Mouse (Mus musculus) C2C12 (cell line): ENCODE measurements around the gene Col4a2.

Experiments used
- CTCF ChIP-seq: IDR thresholded peaks from one replicate; pipeline ENCODE4 v1.5.1; 2011; ENCODE audit not compliant: control insufficient read depth, insufficient read depth, insufficient read length
- MYOG ChIP-seq: IDR thresholded peaks from one replicate; pipeline ENCODE4 v1.6.1; 2011; ENCODE audit not compliant: control insufficient read depth, insufficient read length; ENCODE audit errors: extremely low read depth

DNA sequence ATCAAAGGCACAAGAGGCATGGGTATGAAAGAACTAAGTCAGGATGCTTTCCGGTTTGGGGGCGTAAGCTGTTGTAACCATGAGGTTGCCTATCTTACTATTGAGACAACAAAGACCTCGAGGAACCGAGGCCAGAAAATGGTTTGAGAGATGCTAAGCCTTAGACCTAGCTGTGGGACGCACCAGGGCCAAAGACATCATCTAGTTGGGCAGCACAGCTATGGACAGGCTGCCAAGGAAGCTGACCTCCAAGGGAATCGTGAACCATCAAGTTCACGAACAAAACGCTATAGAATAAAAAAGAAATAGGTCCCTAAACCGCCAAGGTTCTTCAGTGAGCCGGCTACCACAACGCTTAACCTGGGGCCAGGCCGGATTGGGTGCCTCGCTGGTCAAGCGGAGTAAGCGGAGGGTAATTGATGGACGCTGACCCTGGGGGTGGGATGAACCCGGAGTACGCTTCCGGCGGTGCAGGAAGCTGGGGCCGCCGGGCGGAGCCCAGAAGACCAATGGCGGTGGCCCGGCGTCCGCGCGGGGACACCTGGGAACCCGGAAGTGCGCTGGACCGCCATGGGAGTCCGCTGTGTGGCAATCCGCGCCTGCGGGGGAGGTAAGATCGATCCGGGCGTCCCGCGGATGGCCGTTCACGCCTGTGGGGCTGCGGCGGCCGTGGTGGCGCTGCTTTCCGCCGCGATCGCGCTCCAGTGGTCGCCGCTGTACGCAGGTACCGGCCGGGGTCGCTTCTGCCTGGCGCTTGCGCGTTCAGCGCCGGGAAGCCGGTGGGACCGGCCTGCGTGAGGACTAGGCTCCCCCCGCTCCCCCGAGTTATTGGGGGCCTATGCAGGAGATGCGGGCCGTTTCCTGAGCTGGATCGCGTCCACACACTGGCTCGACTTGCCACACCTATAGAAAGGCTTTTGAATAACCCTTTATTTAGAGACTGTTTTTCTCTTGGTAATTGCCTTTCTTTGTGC is 184.7 kb downstream of the Col4a2 start, which contains the start of gene Naxd:
- TF ChIP-seq CTCF (no peak), MYOG (no peak)
